Mouse (Mus musculus): ENCODE results near the gene Ssr2. TPM values are rescaled to one million over a fixed set of nuclear protein-coding genes. Genes with fewer than 3 reads are reported as not detected.

Ssr2 gene
- polyA plus RNA-seq, 1 experiment from 2014 or later = 127 TPM

GRCm38 (mm10) chr3:88626316-88626715, 50.6 kb downstream of the Ssr2 start:
- Histone ChIP-seq H3K9me3 (ENCODE audit: control insufficient read depth, low read length) (no peaks in the 10 kb centered on the region), H3K4me2 (ENCODE audit: low read depth, low read length) (peak overlapping the region; percentile 12; the same call in 1 of the 2 replicates), H3K36me3 (ENCODE audit: control insufficient read depth, insufficient read depth, low read length) (peaks cover 18% of the 10 kb centered on the region), H3K4me1 (ENCODE audit: control insufficient read depth, insufficient read depth, low read length) (peaks cover 29% of the 10 kb centered on the region), H3K27me3 (ENCODE audit: control insufficient read depth, insufficient read depth, low read length) (no peaks in the 10 kb centered on the region), H3K9ac (replicated peaks; ENCODE audit: low read depth, low read length) (no peak overlapping the region; the same call in 1 of the 2 replicates), H3K4me3 (ENCODE audit: low read depth, low read length) (no peak overlapping the region), H3K27ac (ENCODE audit: low read depth, low read length) (0 out of 2 replicates have a peak overlapping the region, but pooled peaks have one; percentile 16)
- no peak for ATAC-seq (ENCODE audit: low read depth)
- 40% methylated on average over 7 of the region's 7 CpGs for WGBS

GRCm38 (mm10) chr3:88627114-88627513, 51.4 kb downstream of the Ssr2 start:
- Histone ChIP-seq H3K9me3 (ENCODE audit: control insufficient read depth, low read length) (no peaks in the 10 kb centered on the region), H3K4me3 (ENCODE audit: low read depth, low read length) (no peak overlapping the region), H3K27me3 (ENCODE audit: control insufficient read depth, insufficient read depth, low read length) (no peaks in the 10 kb centered on the region), H3K36me3 (ENCODE audit: control insufficient read depth, insufficient read depth, low read length) (peaks cover 26% of the 10 kb centered on the region), H3K9ac (replicated peaks; ENCODE audit: low read depth, low read length) (no peak overlapping the region), H3K4me2 (ENCODE audit: low read depth, low read length) (no peak overlapping the region), H3K27ac (ENCODE audit: low read depth, low read length) (no peak overlapping the region), H3K4me1 (ENCODE audit: control insufficient read depth, insufficient read depth, low read length) (peaks cover 29% of the 10 kb centered on the region)
- WGBS = 68% methylated on average over 4 of the region's 4 CpGs
- no peak for ATAC-seq (ENCODE audit: low read depth)

DNA sequence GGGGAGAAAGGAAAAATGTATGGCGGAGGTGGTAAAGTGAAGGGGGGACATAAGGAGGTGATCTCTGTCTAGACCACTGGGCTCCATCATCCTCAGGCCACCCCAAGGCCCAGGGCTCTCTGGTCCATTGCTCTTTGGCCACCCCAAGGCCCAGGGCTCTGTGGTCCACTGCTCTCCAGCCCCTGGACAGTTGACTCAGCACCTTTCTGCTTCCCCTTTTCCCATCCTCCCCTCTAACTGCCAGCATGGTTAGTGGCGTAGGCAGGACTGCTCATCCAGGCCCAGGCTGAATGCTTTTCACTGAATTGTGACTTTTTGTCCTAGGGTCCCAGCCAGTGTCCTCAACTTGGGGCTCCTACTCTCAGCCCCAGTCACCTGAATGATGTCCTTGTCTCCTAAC, 51.9 kb downstream of the Ssr2 start:
- WGBS = 66% methylated on average over 2 of the region's 2 CpGs
- peaks cover 30% of the 10 kb centered on the region for H3K36me3 ChIP-seq (ENCODE audit: control insufficient read depth, insufficient read depth, low read length)
- no peak overlapping the region for H3K9ac ChIP-seq (replicated peaks; ENCODE audit: low read depth, low read length)
- ATAC-seq (ENCODE audit: low read depth) = no peak
- no peak overlapping the region for H3K27ac ChIP-seq (ENCODE audit: low read depth, low read length)
- H3K4me3 ChIP-seq (ENCODE audit: low read depth, low read length) = no peak overlapping the region
- no peaks in the 10 kb centered on the region for H3K27me3 ChIP-seq (ENCODE audit: control insufficient read depth, insufficient read depth, low read length)
- peaks cover 29% of the 10 kb centered on the region for H3K4me1 ChIP-seq (ENCODE audit: control insufficient read depth, insufficient read depth, low read length)
- no peaks in the 10 kb centered on the region for H3K9me3 ChIP-seq (ENCODE audit: control insufficient read depth, low read length)
- no peak overlapping the region for H3K4me2 ChIP-seq (ENCODE audit: low read depth, low read length)

DNA sequence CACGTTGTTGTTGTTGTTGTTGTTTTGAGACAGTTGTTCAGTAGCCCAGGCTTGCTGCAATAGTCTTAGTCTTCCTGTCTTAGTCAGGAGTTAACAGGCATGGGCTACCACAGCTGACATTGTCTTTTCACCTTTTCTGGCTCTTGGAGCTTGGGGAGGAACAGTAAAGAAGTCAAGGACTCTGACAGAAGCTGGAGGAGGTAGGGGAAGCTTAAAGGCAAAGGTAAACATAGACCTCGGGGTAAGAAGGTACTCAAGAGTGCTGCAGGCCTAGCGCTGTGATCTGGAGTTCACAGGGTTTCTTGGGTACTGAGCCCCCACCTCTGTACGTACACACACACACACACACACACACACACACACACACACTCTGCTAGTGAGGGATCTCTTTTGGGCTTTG, 53.1 kb downstream of the Ssr2 start:
- Histone ChIP-seq H3K4me2 (ENCODE audit: low read depth, low read length) (no peak overlapping the region), H3K27me3 (ENCODE audit: control insufficient read depth, insufficient read depth, low read length) (no peaks in the 10 kb centered on the region), H3K36me3 (ENCODE audit: control insufficient read depth, insufficient read depth, low read length) (peaks cover 42% of the 10 kb centered on the region), H3K9me3 (ENCODE audit: control insufficient read depth, low read length) (no peaks in the 10 kb centered on the region), H3K27ac (ENCODE audit: low read depth, low read length) (no peak overlapping the region), H3K4me1 (ENCODE audit: control insufficient read depth, insufficient read depth, low read length) (peaks cover 29% of the 10 kb centered on the region), H3K4me3 (ENCODE audit: low read depth, low read length) (no peak overlapping the region), H3K9ac (replicated peaks; ENCODE audit: low read depth, low read length) (no peak overlapping the region)
- no peak for ATAC-seq (ENCODE audit: low read depth)
- 84% methylated on average over 4 of the region's 4 CpGs for WGBS

DNA sequence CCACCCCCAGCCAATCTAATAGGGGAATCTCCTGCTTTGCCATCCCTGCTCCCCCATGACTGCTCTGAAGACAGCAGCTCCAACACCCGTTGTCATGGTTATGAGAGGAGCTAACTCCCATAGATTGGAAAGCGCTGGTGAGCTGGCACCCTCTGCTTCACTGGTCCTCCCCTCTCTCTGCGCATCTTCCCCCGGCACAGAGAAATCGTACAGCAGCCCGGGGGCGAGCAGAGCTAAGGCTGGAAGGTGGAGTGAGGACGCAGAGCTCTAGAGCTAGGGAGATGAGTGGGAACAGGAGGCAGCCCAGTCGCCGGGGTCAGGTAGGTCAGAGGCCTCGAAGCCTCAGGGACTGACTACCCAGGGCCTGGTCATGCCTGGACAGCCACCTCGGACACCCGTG, 53.6 kb downstream of the Ssr2 start:
- ATAC-seq (ENCODE audit: low read depth) = no peak
- H3K27ac ChIP-seq (ENCODE audit: low read depth, low read length) = no peak overlapping the region
- no peak overlapping the region for H3K4me3 ChIP-seq (ENCODE audit: low read depth, low read length)
- no peaks in the 10 kb centered on the region for H3K27me3 ChIP-seq (ENCODE audit: control insufficient read depth, insufficient read depth, low read length)
- no peak overlapping the region for H3K4me2 ChIP-seq (ENCODE audit: low read depth, low read length)
- H3K9ac ChIP-seq (replicated peaks; ENCODE audit: low read depth, low read length) = no peak overlapping the region
- H3K9me3 ChIP-seq (ENCODE audit: control insufficient read depth, low read length) = no peaks in the 10 kb centered on the region
- 78% methylated on average over 13 of the region's 13 CpGs for whole genome bisulfite sequencing
- peaks cover 27% of the 10 kb centered on the region for H3K4me1 ChIP-seq (ENCODE audit: control insufficient read depth, insufficient read depth, low read length)
- peaks cover 46% of the 10 kb centered on the region for H3K36me3 ChIP-seq (ENCODE audit: control insufficient read depth, insufficient read depth, low read length)

- H3K36me3 ChIP-seq (ENCODE audit: control insufficient read depth, insufficient read depth, low read length) = peaks cover 54% of the 10 kb centered on the region
- peaks cover 20% of the 10 kb centered on the region for H3K4me1 ChIP-seq (ENCODE audit: control insufficient read depth, insufficient read depth, low read length)
- H3K27me3 ChIP-seq (ENCODE audit: control insufficient read depth, insufficient read depth, low read length) = no peaks in the 10 kb centered on the region
- 80% methylated on average over 9 of the region's 9 CpGs for WGBS
- H3K27ac ChIP-seq (ENCODE audit: low read depth, low read length) = no peak overlapping the region
- no peak for ATAC-seq (ENCODE audit: low read depth)
- H3K4me2 ChIP-seq (ENCODE audit: low read depth, low read length) = no peak overlapping the region
- no peak overlapping the region for H3K4me3 ChIP-seq (ENCODE audit: low read depth, low read length)
- no peak overlapping the region for H3K9ac ChIP-seq (replicated peaks; ENCODE audit: low read depth, low read length)
- H3K9me3 ChIP-seq (ENCODE audit: control insufficient read depth, low read length) = no peaks in the 10 kb centered on the region
These were observed 54.3 kb downstream of the Ssr2 start for GRCm38 (mm10) chr3:88630018-88630417.

DNA sequence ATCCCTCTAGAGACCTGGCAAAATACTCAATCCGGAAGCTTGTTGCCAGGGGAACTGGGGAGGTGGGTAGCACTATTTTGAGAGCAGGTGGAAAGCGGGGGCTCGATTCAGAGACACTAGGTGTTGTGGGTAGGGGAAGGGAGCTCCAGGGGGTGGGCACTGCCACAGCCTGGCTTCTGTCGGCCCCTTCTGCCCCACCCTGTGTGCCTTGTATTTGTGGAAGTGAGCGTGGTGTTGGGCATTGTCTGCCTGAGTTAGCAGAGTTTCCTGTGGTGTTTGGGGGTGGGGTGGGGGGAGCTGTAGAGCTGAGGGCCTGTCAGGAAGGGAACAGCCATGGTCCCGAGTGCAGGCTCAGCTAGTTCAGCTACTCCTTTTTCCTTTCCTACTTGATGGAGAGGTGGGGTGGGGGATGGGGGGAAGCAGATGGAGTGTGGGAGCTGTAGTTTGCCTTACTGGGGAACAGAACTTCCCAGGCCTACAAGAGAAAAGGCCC, 55.2 kb downstream of the Ssr2 start:
- peaks cover 12% of the 10 kb centered on the region for H3K4me1 ChIP-seq (ENCODE audit: control insufficient read depth, insufficient read depth, low read length)
- H3K27ac ChIP-seq (ENCODE audit: low read depth, low read length) = no peak overlapping the region
- H3K4me3 ChIP-seq (ENCODE audit: low read depth, low read length) = no peak overlapping the region
- H3K9ac ChIP-seq (replicated peaks; ENCODE audit: low read depth, low read length) = no peak overlapping the region
- H3K36me3 ChIP-seq (ENCODE audit: control insufficient read depth, insufficient read depth, low read length) = peaks cover 63% of the 10 kb centered on the region
- H3K27me3 ChIP-seq (ENCODE audit: control insufficient read depth, insufficient read depth, low read length) = no peaks in the 10 kb centered on the region
- WGBS = 66% methylated on average over 6 of the region's 6 CpGs
- no peaks in the 10 kb centered on the region for H3K9me3 ChIP-seq (ENCODE audit: control insufficient read depth, low read length)
- no peak overlapping the region for H3K4me2 ChIP-seq (ENCODE audit: low read depth, low read length)
- ATAC-seq (ENCODE audit: low read depth) = no peak

DNA sequence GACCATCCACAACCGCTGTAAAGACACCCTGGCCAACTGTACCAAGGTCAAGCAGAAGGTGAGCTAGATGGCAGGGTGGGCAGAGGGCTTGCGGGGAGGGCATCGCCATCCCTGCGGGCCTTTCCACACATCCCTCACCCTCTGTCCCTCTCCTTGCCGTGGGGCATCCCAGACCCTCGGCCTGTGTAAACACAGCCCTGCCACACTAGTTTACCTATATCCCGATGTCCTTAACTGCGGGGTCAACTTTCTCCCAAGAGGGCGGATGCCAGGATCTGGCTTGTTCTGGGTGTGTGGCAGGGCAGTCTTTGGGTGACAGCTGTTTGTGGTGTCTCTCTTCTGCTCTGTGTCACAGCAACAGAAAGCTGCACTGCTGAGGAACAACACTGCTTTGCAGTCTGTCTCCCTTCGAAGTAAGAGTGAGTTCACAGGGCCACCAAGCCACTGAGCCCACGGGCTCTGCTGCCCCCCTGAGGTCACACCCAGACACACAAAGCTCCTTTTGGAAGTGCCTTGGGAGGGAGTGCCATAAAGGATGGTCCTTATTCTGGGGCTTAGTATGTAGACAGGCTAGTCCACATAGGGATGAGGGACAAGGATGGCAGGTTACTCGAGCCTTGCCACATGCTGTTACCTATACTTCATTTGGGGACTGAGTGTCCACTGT, 56.4 kb downstream of the Ssr2 start:
- 0 out of 2 replicates have a peak, but pooled peaks cover under 1% of the 10 kb centered on the region for H3K4me1 ChIP-seq (ENCODE audit: control insufficient read depth, insufficient read depth, low read length)
- no peaks in the 10 kb centered on the region for H3K27me3 ChIP-seq (ENCODE audit: control insufficient read depth, insufficient read depth, low read length)
- no peak; the same call in 1 of the 2 replicates for ATAC-seq (ENCODE audit: low read depth)
- H3K4me2 ChIP-seq (ENCODE audit: low read depth, low read length) = no peak overlapping the region
- no peak overlapping the region for H3K27ac ChIP-seq (ENCODE audit: low read depth, low read length)
- H3K36me3 ChIP-seq (ENCODE audit: control insufficient read depth, insufficient read depth, low read length) = peaks cover 74% of the 10 kb centered on the region
- no peak overlapping the region for H3K9ac ChIP-seq (replicated peaks; ENCODE audit: low read depth, low read length)
- 81% methylated on average over 12 of the region's 12 CpGs for WGBS
- H3K9me3 ChIP-seq (ENCODE audit: control insufficient read depth, low read length) = no peaks in the 10 kb centered on the region
- no peak overlapping the region for H3K4me3 ChIP-seq (ENCODE audit: low read depth, low read length)

GRCm38 (mm10) chr3:88633056-88633455, 57.4 kb downstream of the Ssr2 start:
- no peak overlapping the region for H3K4me3 ChIP-seq (ENCODE audit: low read depth, low read length)
- H3K4me2 ChIP-seq (ENCODE audit: low read depth, low read length) = no peak overlapping the region
- no peaks in the 10 kb centered on the region for H3K27me3 ChIP-seq (ENCODE audit: control insufficient read depth, insufficient read depth, low read length)
- ATAC-seq (ENCODE audit: low read depth) = no peak
- H3K27ac ChIP-seq (ENCODE audit: low read depth, low read length) = no peak overlapping the region
- H3K9me3 ChIP-seq (ENCODE audit: control insufficient read depth, low read length) = no peaks in the 10 kb centered on the region
- 94% methylated on average over 10 of the region's 10 CpGs for WGBS
- H3K36me3 ChIP-seq (ENCODE audit: control insufficient read depth, insufficient read depth, low read length) = peaks cover 80% of the 10 kb centered on the region
- H3K4me1 ChIP-seq (ENCODE audit: control insufficient read depth, insufficient read depth, low read length) = no peaks in the 10 kb centered on the region
- H3K9ac ChIP-seq (replicated peaks; ENCODE audit: low read depth, low read length) = no peak overlapping the region

Data from neural tube, embryonic 14.5 days (tissue).